In genomic region chr1:191622801-191623200, GRCm38 (mm10) we compare ENCODE assay signal across 13 mouse cellular contexts. TPM values are rescaled to one million over a fixed set of nuclear protein-coding genes. Genes with fewer than 3 reads are reported as not detected.
DNase-seq lines count a peak whose midpoint lies in the region; TF ChIP-seq lines count a peak whose summit lies in the region.
"Had no signal": no experiment of that assay in that cellular context is flagged by ENCODE, and none has a peak within 500 bp of the region (broad histone marks: within the 10 kb centered on the region; RNA-seq: fewer than 3 reads in every experiment).

No protein-coding gene starts in this region.

- intact Hi-C loops in gastrocnemius, postnatal 14 days (cut with DNase I; ENCODE audit: low total_unique reads): no loop called here

- TF ChIP-seq POLR2A in CH12.LX (IDR thresholded peaks at IDR 0.05; ENCODE audit: low read depth, low read length): no peak
- no peak for TF ChIP-seq POLR2A in thymus, adult 2 months (IDR thresholded peaks at IDR 0.05; ENCODE audit: control insufficient read depth, extremely low read depth, insufficient read depth, low read length, poor library complexity)
- no peak for TF ChIP-seq POLR2A in kidney, adult 2 months (IDR thresholded peaks at IDR 0.05; ENCODE audit: low read depth, low read length)

- no peak overlapping the region for H3K9ac ChIP-seq in CH12.LX (ENCODE audit: insufficient read depth, low read depth)
- H3K9ac ChIP-seq: embryonic facial prominence, embryonic 15.5 days; forebrain, postnatal 0 days; limb, embryonic 15.5 days; midbrain, embryonic 12.5 days had no signal

- H3K27ac ChIP-seq in CH12.LX (ENCODE audit: insufficient read depth, low read depth): no peak overlapping the region
- no peak overlapping the region for H3K27ac ChIP-seq in thymus, adult 2 months (ENCODE audit: control insufficient read depth, insufficient read depth, low read length)
- H3K27ac ChIP-seq in kidney, adult 2 months (ENCODE audit: insufficient read depth, low read depth, low read length): no peak overlapping the region
- H3K27ac ChIP-seq: embryonic facial prominence, embryonic 15.5 days; limb, embryonic 15.5 days; midbrain, embryonic 12.5 days had no signal

- no peak for TF ChIP-seq CTCF in CH12.LX (conservative IDR thresholded peaks at IDR 0.05 in 1 of 2, IDR thresholded peaks at IDR 0.05 in 1 of 2; ENCODE audit: low read depth in 2 of 2, low read length in 2 of 2)
- TF ChIP-seq CTCF in thymus, adult 2 months (IDR thresholded peaks at IDR 0.05; ENCODE audit: borderline replicate concordance, control insufficient read depth, extremely low read depth, insufficient read depth, low read length, poor library complexity): no peak
- no peak for TF ChIP-seq CTCF in kidney, adult 2 months (conservative IDR thresholded peaks at IDR 0.05; ENCODE audit: insufficient read depth, insufficient read length, low read depth, low read length)

- no peak for TF ChIP-seq RAD21 in CH12.LX (IDR thresholded peaks at IDR 0.05; ENCODE audit: low read depth, low read length)

- peak; percentile 64 for DNase-seq in gastrocnemius, adult 18-20 months (ENCODE audit: low spot score)
- DNase-seq in gastrocnemius, postnatal 4 days (ENCODE audit: low spot score in 2 of 2): no peak
- DNase-seq in CH12.LX (ENCODE audit: extremely low read depth): no peak
- peak; percentile 51 for DNase-seq in gastrocnemius, postnatal 14 days
- DNase-seq in heart, postnatal 4 days: peak; percentile 72
- DNase-seq in thymus, adult 2 months: no peak
- no peak for DNase-seq in embryo, embryonic 11 days
- no peak for DNase-seq in kidney, adult 2 months
- DNase-seq: forebrain, postnatal 0 days; kidney, postnatal 36 days had no signal

- no peaks in the 10 kb centered on the region for H3K79me2 ChIP-seq in CH12.LX (replicated peaks; ENCODE audit: control insufficient read depth, extremely low read depth, insufficient read depth, poor library complexity, severe bottlenecking)

- peaks cover 38 to 61% of the 10 kb centered on the region in 2 experiments for H3K36me3 ChIP-seq in CH12.LX (replicated peaks in 1 of 2; ENCODE audit: control insufficient read depth in 1 of 2, insufficient read depth in 1 of 2, low read length in 1 of 2)
- peaks cover 47% of the 10 kb centered on the region for H3K36me3 ChIP-seq in thymus, adult 2 months (ENCODE audit: control insufficient read depth, insufficient read depth, low read length)
- H3K36me3 ChIP-seq in kidney, adult 2 months (ENCODE audit: control insufficient read depth, insufficient read depth, low read length): no peaks in the 10 kb centered on the region

- no peaks in the 10 kb centered on the region for H3K27me3 ChIP-seq in CH12.LX (replicated peaks)
- H3K27me3 ChIP-seq in thymus, adult 2 months (ENCODE audit: control insufficient read depth, insufficient read depth, low read length): no peaks in the 10 kb centered on the region
- H3K27me3 ChIP-seq in kidney, adult 2 months (replicated peaks; ENCODE audit: control insufficient read depth, insufficient read depth, low read length): no peaks in the 10 kb centered on the region
- H3K27me3 ChIP-seq: embryonic facial prominence, embryonic 15.5 days; limb, embryonic 15.5 days; midbrain, embryonic 12.5 days had no signal

- no peak overlapping the region for H3K4me3 ChIP-seq in CH12.LX (replicated peaks in 1 of 3; ENCODE audit: low read depth in 2 of 3, low read length in 2 of 3, poor library complexity in 1 of 3)
- H3K4me3 ChIP-seq in thymus, adult 2 months (ENCODE audit: control insufficient read depth, insufficient read depth, low read length): no peak overlapping the region
- H3K4me3 ChIP-seq in kidney, adult 2 months (ENCODE audit: insufficient read depth, low read depth, low read length): no peak overlapping the region
- H3K4me3 ChIP-seq: embryonic facial prominence, embryonic 15.5 days; limb, embryonic 15.5 days; midbrain, embryonic 12.5 days had no signal

- no peak for TF ChIP-seq EP300 in CH12.LX (IDR thresholded peaks at IDR 0.05; ENCODE audit: low read length)

- H3K9me3 ChIP-seq in CH12.LX (replicated peaks; ENCODE audit: low read length): no peaks in the 10 kb centered on the region
- H3K9me3 ChIP-seq: embryonic facial prominence, embryonic 15.5 days; limb, embryonic 15.5 days; midbrain, embryonic 12.5 days had no signal

- H3K4me2 ChIP-seq in CH12.LX (ENCODE audit: insufficient read depth, low read depth, poor library complexity, severe bottlenecking): no peak overlapping the region
- H3K4me2 ChIP-seq: embryonic facial prominence, embryonic 15.5 days; limb, embryonic 15.5 days; midbrain, embryonic 12.5 days had no signal

- 95% methylated on average over 8 of the region's 8 CpGs for WGBS in thymus, adult 2 months
- 86% methylated on average over 8 of the region's 8 CpGs for WGBS in kidney, adult 2 months

- dilution Hi-C loops in CH12.LX (cut with MboI; ENCODE audit: extremely low pct_ligation_motif_present, extremely low pct_unique_long_range_greater_than_20kb, low sequenced_read_pairs): no loop called here

- H3K4me1 ChIP-seq in CH12.LX (ENCODE audit: control insufficient read depth in 1 of 2, insufficient read depth in 2 of 2): peaks cover 24 to 42% of the 10 kb centered on the region in 2 experiments
- peaks cover 16% of the 10 kb centered on the region for H3K4me1 ChIP-seq in thymus, adult 2 months (replicated peaks; ENCODE audit: control insufficient read depth, insufficient read depth, low read length)
- no peaks in the 10 kb centered on the region for H3K4me1 ChIP-seq in kidney, adult 2 months (ENCODE audit: control insufficient read depth, insufficient read depth, low read length)
- H3K4me1 ChIP-seq: embryonic facial prominence, embryonic 15.5 days; midbrain, embryonic 12.5 days had no signal

- in situ Hi-C loops in CH12.LX (cut with MboI; ENCODE audit: low pct_ligation_motif_present, low pct_unique_long_range_greater_than_20kb, low sequenced_read_pairs): loop anchor here (25.0 kb wide), 1 partner anchor 90 kb away; the partner anchor contains the start of gene Lpgat1

TF ChIP-seq in CH12.LX, 34 proteins besides CTCF, POLR2A, EP300 and RAD21:
- peak; percentile 23; the same call in 1 of the 2 replicates for TF ChIP-seq ETS1 (conservative IDR thresholded peaks at IDR 0.05; ENCODE audit: low read depth, low read length)
- peak; percentile 50 for TF ChIP-seq BHLHE40 (IDR thresholded peaks at IDR 0.05; ENCODE audit: low read depth, low read length)
- TF ChIP-seq MEF2A (IDR thresholded peaks at IDR 0.05; ENCODE audit: borderline replicate concordance, low read depth, low read length): 0 out of 2 replicates have a peak, but pooled peaks have one; percentile 34
- no peak for TF ChIP-seq USF2 (conservative IDR thresholded peaks at IDR 0.05; ENCODE audit: low read depth, low read length)

RNA-seq across cellular contexts. Expression of gene Ints7, which starts 47.4 kb away (rescaled TPM):
- 1 to 10 TPM; 5.6 to 6.5 TPM for total RNA-seq in gastrocnemius, adult 18-20 months (2021)
- 10 to 100 TPM; 26.1 to 27.6 TPM for total RNA-seq in gastrocnemius, postnatal 4 days (2021)
- total RNA-seq in CH12.LX (2012; rRNA removed): 30.4 and 33.7 TPM in 2 replicates
- total RNA-seq in CH12.LX (2014; rRNA removed): 46.7 and 50.5 TPM in 2 replicates
- 58.8 and 60.4 TPM in 2 replicates for polyA plus RNA-seq in CH12.LX (2012; ENCODE audit: insufficient read length, low read depth)
- 10 to 100 TPM; 10.1 TPM for total RNA-seq in gastrocnemius, postnatal 14 days (2021)
- total RNA-seq in heart, postnatal 4 days (2021): 10 to 100 TPM; 34.7 to 38.0 TPM
- polyA plus RNA-seq in thymus, adult 2 months (2012; rRNA removed): 62.2 and 71.0 TPM in 2 replicates
- 12.2 and 12.7 TPM in 2 replicates for polyA plus RNA-seq in kidney, adult 2 months (2012; rRNA removed)

RNA-seq across cellular contexts. Expression of gene Dtl, which starts 47.5 kb away (rescaled TPM):
- under 1 TPM in 1 of 2 experiments, not detected in 1; 0.12 TPM for total RNA-seq in gastrocnemius, adult 18-20 months (2021)
- 10 to 100 TPM; 14.7 to 15.2 TPM for total RNA-seq in gastrocnemius, postnatal 4 days (2021)
- total RNA-seq in CH12.LX (2012; rRNA removed) (31.8 and 35.0 TPM in 2 replicates), CH12.LX (2014; rRNA removed) (37.7 and 37.9 TPM in 2 replicates)
- 55.8 and 65.2 TPM in 2 replicates for polyA plus RNA-seq in CH12.LX (2012; ENCODE audit: insufficient read length, low read depth)
- 1 to 10 TPM in 1 of 2 experiments, under 1 TPM in 1; 1.00 to 2.0 TPM for total RNA-seq in gastrocnemius, postnatal 14 days (2021)
- 10 to 100 TPM; 19.7 to 20.3 TPM for total RNA-seq in heart, postnatal 4 days (2021)
- 13.7 and 20.2 TPM in 2 replicates for polyA plus RNA-seq in thymus, adult 2 months (2012; rRNA removed)
- polyA plus RNA-seq in kidney, adult 2 months (2012; rRNA removed): 0.14 and 0.20 TPM in 2 replicates

Comparison
In these comparisons a context has a peak if more than half of its experiments do, and no peak if none do; other contexts are left out.
1. DNase-seq: peak in gastrocnemius, adult 18-20 months (single experiment), gastrocnemius, postnatal 14 days (single experiment) and heart, postnatal 4 days (single experiment); none in gastrocnemius, postnatal 4 days (0 of 2), CH12.LX (single experiment), thymus, adult 2 months (single experiment), embryo, embryonic 11 days (single experiment) and kidney, adult 2 months (single experiment).
2. RNA of gene Dtl, which starts 47.5 kb away (total RNA-seq): 31.8 to 37.9 TPM in CH12.LX, 19.7 to 20.3 TPM in heart, postnatal 4 days and 14.7 to 15.2 TPM in gastrocnemius, postnatal 4 days; 1.00 to 2.0 TPM in gastrocnemius, postnatal 14 days and 0.12 TPM in gastrocnemius, adult 18-20 months; every median in the first group is over 4 times any median in the second.